Mouse (Mus musculus) midbrain, postnatal 0 days (tissue): Measurements from ENCODE around the gene Tubal3. TPM values are rescaled to one million over a fixed set of nuclear protein-coding genes. Genes with fewer than 3 reads are reported as not detected.
A peak's percentile ranks its signal among the peaks of the same experiment; 100 is the strongest.
"Not testable (repeated sequence)": the region's sequence is repeated elsewhere in the genome, so short reads cannot be mapped to it uniquely, and the experiment has no call there.

Source experiments
- ATAC-seq: fragments of 200-750 bp; cut with Nextera tagmentation; 2 replicates; pipeline ENCODE4 v1.8.0; 2017; ENCODE audit warnings: moderate number of reproducible peaks, mild to moderate bottlenecking, moderate TSS enrichment, moderate library complexity; ENCODE audit not compliant: low FRiP score
- DNase-seq: peaks from one replicate; pipeline ENCODE4 v3.0.0-alpha.2; 2015; ENCODE audit warnings: low spot score
- H3K27ac ChIP-seq: fragments of 300-500 bp; sonication (generic); 2 replicates; pipeline ENCODE4 v1.5.1; 2014; ENCODE audit warnings: low read depth, mild to moderate bottlenecking, low read length, mixed read lengths
- H3K27me3 ChIP-seq: fragments of 300-500 bp; sonication (generic); 2 replicates; pipeline ENCODE4 v1.6.1; 2014; ENCODE audit warnings: low read length, control low read depth, mixed read lengths; ENCODE audit not compliant: insufficient read depth
- H3K36me3 ChIP-seq: fragments of 300-500 bp; sonication (generic); 2 replicates; pipeline ENCODE4 v1.6.1; 2014; ENCODE audit warnings: low read length, control low read depth, mixed read lengths; ENCODE audit not compliant: insufficient read depth
- H3K4me1 ChIP-seq: fragments of 300-500 bp; sonication (generic); 2 replicates; pipeline ENCODE4 v1.6.1; 2014; ENCODE audit warnings: mild to moderate bottlenecking, control low read depth, antibody characterized with exemption, low read length, mixed read lengths; ENCODE audit not compliant: insufficient read depth
- H3K4me2 ChIP-seq: fragments of 300-500 bp; sonication (generic); 2 replicates; pipeline ENCODE4 v1.6.1; 2014; ENCODE audit warnings: low read depth, mild to moderate bottlenecking, low read length, mixed read lengths; ENCODE audit not compliant: poor library complexity, severe bottlenecking
- H3K4me3 ChIP-seq: fragments of 300-500 bp; sonication (generic); 2 replicates; pipeline ENCODE4 v1.5.1; 2014; ENCODE audit warnings: low read depth, mild to moderate bottlenecking, low read length, moderate library complexity
- H3K9ac ChIP-seq: fragments of 300-500 bp; sonication (generic); replicated peaks from 2 replicates; pipeline ENCODE4 v1.6.1; 2014; ENCODE audit warnings: mild to moderate bottlenecking, low read length, moderate library complexity, mixed read lengths; ENCODE audit not compliant: poor library complexity, severe bottlenecking
- H3K9me3 ChIP-seq: fragments of 300-500 bp; sonication (generic); 2 replicates; pipeline ENCODE4 v1.6.1; 2016; ENCODE audit warnings: low read length, control low read depth
- CTCF ChIP-seq: IDR thresholded peaks from 2 replicates; pipeline ENCODE4 v1.5.1; 2016; ENCODE audit warnings: antibody characterized with exemption, mild to moderate bottlenecking
- whole genome bisulfite sequencing: fragments of 180-500 bp; shearing (Covaris S2); extraction: QIAGEN DNeasy Blood & Tissue Kit; methylation state at CpG from one replicate; pipeline ENCODE4 v1.1.7; 2014; 5-methylcytosine and 5-hydroxymethylcytosine counted together
- polyA plus RNA-seq: library from polyadenylated mRNA; unstranded; fragments of >200 nt; fragmentation: Nextera tagmentation; extraction: Ambion mirVana; gene quantifications from 2 replicates; pipeline ENCODE4 v1.2.1, GENCODE M21; 2015
- total RNA-seq: library from RNA; depleted of rRNA; stranded (reverse); fragments of >200 nt; gene quantifications from 2 replicates; pipeline ENCODE4 v1.2.3, GENCODE M21; 2014

Tubal3 gene
- total and polyA plus RNA-seq, 2 experiments from 2014 or later: not detected

- no peak for DNase-seq
- no peak for ATAC-seq
- no peak for TF ChIP-seq CTCF
- Histone ChIP-seq H3K9me3 (no peaks in the 10 kb centered on the region), H3K9ac (no peak overlapping the region), H3K4me1 (no peaks in the 10 kb centered on the region), H3K27ac (no peak overlapping the region), H3K4me2 (no peak overlapping the region), H3K27me3 (no peaks in the 10 kb centered on the region), H3K4me3 (no peak overlapping the region), H3K36me3 (no peaks in the 10 kb centered on the region)
- 81% methylated on average over 8 of the region's 8 CpGs for WGBS
Observed at GRCm38 (mm10) chr13:3894549-3894948, 23.5 kb upstream of the Tubal3 start.

- no peak overlapping the region for H3K27ac ChIP-seq
- TF ChIP-seq CTCF: no peak
- no peaks in the 10 kb centered on the region for H3K36me3 ChIP-seq
- 89% methylated on average over 8 of the region's 8 CpGs for WGBS
- H3K27me3 ChIP-seq: no peaks in the 10 kb centered on the region
- ATAC-seq (no peak), DNase-seq (no peak)
- no peak overlapping the region for H3K9ac ChIP-seq
- H3K4me2 ChIP-seq: no peak overlapping the region
- no peaks in the 10 kb centered on the region for H3K9me3 ChIP-seq
- no peak overlapping the region for H3K4me3 ChIP-seq
- no peaks in the 10 kb centered on the region for H3K4me1 ChIP-seq
Observed at GRCm38 (mm10) chr13:3895397-3895980, 22.6 kb upstream of the Tubal3 start.

- no peak overlapping the region for H3K9ac ChIP-seq
- no peaks in the 10 kb centered on the region for H3K27me3 ChIP-seq
- H3K4me3 ChIP-seq: no peak overlapping the region
- no peak for TF ChIP-seq CTCF
- no peaks in the 10 kb centered on the region for H3K4me1 ChIP-seq
- H3K9me3 ChIP-seq: no peaks in the 10 kb centered on the region
- WGBS: 91% methylated on average over 6 of the region's 6 CpGs
- ATAC-seq: no peak
- H3K4me2 ChIP-seq: no peak overlapping the region
- DNase-seq: no peak
- no peak overlapping the region for H3K27ac ChIP-seq
- no peaks in the 10 kb centered on the region for H3K36me3 ChIP-seq
Observed at GRCm38 (mm10) chr13:3896032-3896431, 22.0 kb upstream of the Tubal3 start.

DNA sequence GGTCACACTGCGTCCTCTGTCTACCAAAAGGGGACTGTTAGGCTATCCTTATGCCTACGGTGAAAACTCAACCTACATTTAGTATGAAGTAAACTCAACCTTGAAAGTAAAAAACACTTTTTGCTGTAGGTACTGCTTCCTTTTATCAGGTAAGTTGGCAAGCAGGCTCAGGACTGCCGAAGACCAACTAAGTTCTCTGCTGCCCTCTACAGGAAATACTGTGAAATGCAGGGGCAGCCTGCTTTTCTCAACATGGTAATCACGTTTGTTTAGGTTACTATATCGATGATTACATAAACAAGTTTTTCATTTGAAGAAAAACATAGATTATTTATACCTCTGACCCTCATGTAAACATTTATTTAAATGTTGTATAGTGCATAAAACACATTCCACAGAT lies 21.2 kb upstream of the Tubal3 start:
- WGBS: 36% methylated on average over 5 of the region's 5 CpGs
- no peak overlapping the region for H3K4me3 ChIP-seq
- no peak for ATAC-seq

GRCm38 (mm10) chr13:3898202-3898601 lies 19.9 kb upstream of the Tubal3 start:
- not testable (repeated sequence) for H3K9me3 ChIP-seq, H3K4me1 ChIP-seq, H3K9ac ChIP-seq, H3K36me3 ChIP-seq, H3K4me3 ChIP-seq, ATAC-seq, H3K27ac ChIP-seq, H3K4me2 ChIP-seq, DNase-seq, H3K27me3 ChIP-seq
- WGBS: 92% methylated on average over 5 of the region's 5 CpGs

More for the DNA sequence above, 21.2 kb upstream of the Tubal3 start:
- Histone ChIP-seq H3K9ac (no peak overlapping the region), H3K27me3 (no peaks in the 10 kb centered on the region), H3K4me1 (no peaks in the 10 kb centered on the region), H3K9me3 (no peaks in the 10 kb centered on the region), H3K4me2 (no peak overlapping the region), H3K36me3 (no peaks in the 10 kb centered on the region), H3K27ac (no peak overlapping the region)
- DNase-seq: peak; percentile 86
- TF ChIP-seq CTCF: peak; percentile 97

DNA sequence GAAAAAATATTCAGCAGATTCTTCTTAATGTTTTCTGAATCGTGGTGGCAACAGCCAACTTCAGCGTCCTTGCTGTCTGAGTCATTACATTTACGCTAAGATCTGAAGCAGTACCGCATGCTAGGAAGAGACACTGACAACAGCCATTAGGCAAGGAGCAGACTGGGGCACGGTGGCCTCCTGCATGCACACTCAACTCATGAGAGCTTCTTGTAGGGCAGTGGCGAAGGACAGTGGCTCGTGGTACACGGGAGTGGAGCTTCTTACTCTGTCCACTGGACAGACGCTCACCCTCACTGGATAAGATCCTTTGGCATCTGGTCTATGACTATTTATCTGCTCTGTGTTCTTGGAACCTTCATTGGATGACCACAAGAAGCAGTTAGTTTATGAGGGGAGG lies 18.8 kb upstream of the Tubal3 start:
- no peaks in the 10 kb centered on the region for H3K9me3 ChIP-seq
- no peak for DNase-seq
- peak; percentile 29; the same call in 1 of the 2 replicates for ATAC-seq
- H3K27ac ChIP-seq: no peak overlapping the region
- no peak overlapping the region for H3K4me3 ChIP-seq
- no peaks in the 10 kb centered on the region for H3K36me3 ChIP-seq
- 93% methylated on average over 9 of the region's 9 CpGs for WGBS
- no peak for TF ChIP-seq CTCF
- H3K4me1 ChIP-seq: no peaks in the 10 kb centered on the region
- no peaks in the 10 kb centered on the region for H3K27me3 ChIP-seq
- no peak overlapping the region for H3K9ac ChIP-seq
- no peak overlapping the region for H3K4me2 ChIP-seq
